Mouse (Mus musculus): Measurements from ENCODE around the gene Nfib.

GRCm38 (mm10) chr4:82661215-82661614 lies 44.3 kb downstream of the Nfib start:
- TF ChIP-seq POLR2AphosphoS2 (IDR thresholded peaks at IDR 0.05; ENCODE audit: insufficient read length, low read depth) (no peak), E2F4 (IDR thresholded peaks at IDR 0.05; ENCODE audit: insufficient read depth) (no peak), POLR2A (IDR thresholded peaks at IDR 0.05; ENCODE audit: insufficient read length, low read depth) (no peak), TCF12 (IDR thresholded peaks at IDR 0.05; ENCODE audit: insufficient read depth, poor library complexity, severe bottlenecking) (no peak), MYOG (IDR thresholded peaks at IDR 0.05; ENCODE audit: control insufficient read depth in 1 of 3, insufficient read depth in 1 of 3, insufficient read length in 2 of 3, low read depth in 2 of 3) (no peak), CEBPB (IDR thresholded peaks at IDR 0.05; ENCODE audit: insufficient read depth, poor library complexity, severe bottlenecking) (no peak), USF1 (IDR thresholded peaks at IDR 0.05; ENCODE audit: low read depth) (no peak), MAX (IDR thresholded peaks at IDR 0.05; ENCODE audit: low read depth) (no peak)

All from myocyte (in vitro differentiated cells).